Mouse (Mus musculus) megakaryocyte, embryonic 14.5 days (primary cell): ENCODE measurements around the gene Ifi27.
"Not testable (repeated sequence)": the region's sequence is repeated elsewhere in the genome, so short reads cannot be mapped to it uniquely, and the experiment has no call there.

ENCODE experiments used
- FLI1 ChIP-seq: IDR thresholded peaks from 2 replicates; pipeline ENCODE4 v1.6.1; 2012; ENCODE audit warnings: low read length, inconsistent platforms, mixed read lengths
- GATA1 ChIP-seq: IDR thresholded peaks from 3 replicates; pipeline ENCODE4 v1.6.1; 2012; ENCODE audit warnings: mixed read lengths, low read length, inconsistent platforms, borderline replicate concordance

- not testable (repeated sequence) for TF ChIP-seq GATA1, FLI1
These were observed 50.4 kb downstream of the Ifi27 start for GRCm38 (mm10) chr12:103484200-103484972.
